In the genomic region with DNA sequence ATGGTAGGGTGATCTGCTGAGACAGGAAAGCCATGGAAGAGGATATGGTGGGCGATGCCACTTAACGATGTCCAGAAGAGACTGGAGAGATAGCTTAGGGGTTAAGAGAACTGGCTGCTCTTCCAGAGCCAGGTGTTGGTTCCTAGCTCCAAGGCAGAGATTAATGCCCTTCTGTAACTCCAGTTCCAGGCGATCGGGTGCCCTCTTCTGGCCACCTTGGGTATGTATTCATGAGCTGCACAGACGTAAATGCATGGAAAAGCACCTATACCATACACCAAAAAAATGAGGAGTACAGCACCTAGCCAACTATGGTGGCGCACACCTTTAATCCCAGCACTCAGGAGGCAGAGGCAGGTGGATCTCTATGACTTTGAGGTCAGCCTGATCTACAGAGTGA, we compare ENCODE assay signal across 14 mouse cellular contexts. TPM values are rescaled to one million over a fixed set of nuclear protein-coding genes. Genes with fewer than 3 reads are reported as not detected.
DNase-seq lines count a peak whose midpoint lies in the region; ATAC-seq and TF ChIP-seq lines count a peak whose summit lies in the region.
"Had no signal": no experiment of that assay in that cellular context is flagged by ENCODE, and none has a peak within 500 bp of the region (broad histone marks: within the 10 kb centered on the region; RNA-seq: fewer than 3 reads in every experiment).

No protein-coding gene starts in this region.

- WGBS in kidney, postnatal 0 days = 84% methylated on average over 6 of the region's 6 CpGs
- 87% methylated on average over 6 of the region's 6 CpGs for WGBS in bone marrow, adult 2 months

- no peaks in the 10 kb centered on the region for H3K4me1 ChIP-seq in kidney, postnatal 0 days (replicated peaks; ENCODE audit: insufficient read depth, low read length)
- H3K4me1 ChIP-seq in bone marrow, adult 2 months (ENCODE audit: control insufficient read depth, insufficient read depth, low read length) = peaks cover 11% of the 10 kb centered on the region; the same call in 1 of the 2 replicates

- H3K9me3 ChIP-seq in kidney, postnatal 0 days (replicated peaks; ENCODE audit: low read length) = no peaks in the 10 kb centered on the region
- H3K9me3 ChIP-seq: limb, embryonic 15.5 days had no signal

- H3K4me2 ChIP-seq in kidney, postnatal 0 days (ENCODE audit: low read length) = no peak overlapping the region
- H3K4me2 ChIP-seq: heart, embryonic 11.5 days; limb, embryonic 15.5 days had no signal

- H3K4me3 ChIP-seq in kidney, postnatal 0 days (replicated peaks; ENCODE audit: low read depth, low read length) = no peak overlapping the region
- no peak overlapping the region for H3K4me3 ChIP-seq in bone marrow, adult 2 months (replicated peaks; ENCODE audit: control insufficient read depth, low read depth, low read length)
- H3K4me3 ChIP-seq: limb, embryonic 15.5 days; myocyte had no signal

- no peak for TF ChIP-seq POLR2A in bone marrow, adult 2 months (IDR thresholded peaks at IDR 0.05; ENCODE audit: borderline replicate concordance, control insufficient read depth, low read depth, low read length)

- no peaks in the 10 kb centered on the region for H3K27me3 ChIP-seq in kidney, postnatal 0 days (ENCODE audit: insufficient read depth, low read length)
- H3K27me3 ChIP-seq: limb, embryonic 15.5 days had no signal

- intact Hi-C loops in left cerebral cortex, postnatal 14 days (cut with DNase I) = no loop called here

- no peak overlapping the region for H3K9ac ChIP-seq in kidney, postnatal 0 days (ENCODE audit: low read depth, low read length)
- H3K9ac ChIP-seq: limb, embryonic 15.5 days had no signal

- ATAC-seq in kidney, postnatal 0 days (replicated peaks; ENCODE audit: low FRiP score, low read depth) = no peak
- ATAC-seq in inflammation-experienced regulatory T-cells, adult 6 months = no peak

- no peak for DNase-seq in kidney, postnatal 0 days (ENCODE audit: low spot score)
- no peak for DNase-seq in kidney, postnatal 4 days
- DNase-seq in thymus, postnatal 0 days (ENCODE audit: low spot score) = peak; percentile 29
- no peak for DNase-seq in thymus, postnatal 10 days (ENCODE audit: low spot score in 2 of 2)
- peak; percentile 55 for DNase-seq in thymus, postnatal 4 days
- no peak for DNase-seq in left cerebral cortex, postnatal 14 days (ENCODE audit: low spot score in 2 of 2)
- DNase-seq: adrenal gland, adult 2 months; kidney, adult 9 months; retina, postnatal 1 day had no signal

- no peaks in the 10 kb centered on the region for H3K36me3 ChIP-seq in kidney, postnatal 0 days (ENCODE audit: insufficient read depth, low read length)
- H3K36me3 ChIP-seq: limb, embryonic 15.5 days had no signal

- peak; percentile 51; the same call in 1 of the 2 replicates for TF ChIP-seq CTCF in kidney, postnatal 0 days (IDR thresholded peaks at IDR 0.05; ENCODE audit: low read depth)
- peak; percentile 54 for TF ChIP-seq CTCF in bone marrow, adult 2 months (IDR thresholded peaks at IDR 0.05; ENCODE audit: control insufficient read depth, insufficient read depth, low read length)

- no peak overlapping the region for H3K27ac ChIP-seq in kidney, postnatal 0 days
- no peak overlapping the region for H3K27ac ChIP-seq in bone marrow, adult 2 months (ENCODE audit: control insufficient read depth, insufficient read depth, low read depth, low read length, poor library complexity)
- H3K27ac ChIP-seq: limb, embryonic 15.5 days had no signal

RNA-seq across cellular contexts. Expression of gene Furin, which starts 19.5 kb away (rescaled TPM):
- polyA plus RNA-seq in kidney, postnatal 0 days (2015; fragmentation: Nextera tagmentation; extraction: Ambion mirVana) = 20.8 and 22.9 TPM in 2 replicates
- polyA plus RNA-seq in thymus, postnatal 0 days (2015; fragmentation: Nextera tagmentation; extraction: Ambion mirVana) = 6.8 and 9.1 TPM in 2 replicates
- 22.2 and 31.0 TPM in 2 replicates for polyA plus RNA-seq in bone marrow, adult 2 months (2011; ENCODE audit: insufficient read depth, insufficient read length, low replicate concordance, missing spikeins)
- polyA plus RNA-seq in inflammation-experienced regulatory T-cells, adult 6 months (2017; shearing (Covaris generic)) = 10 to 100 TPM in 1 of 3 experiments, 1 to 10 TPM in 2; 8.4 to 19.1 (median 8.6) TPM
- 10 to 100 TPM; 38.8 to 46.2 TPM for total RNA-seq in left cerebral cortex, postnatal 14 days (2021)

RNA-seq across cellular contexts. Expression of gene Fes, which starts 37.0 kb away (rescaled TPM):
- 12.4 and 12.5 TPM in 2 replicates for polyA plus RNA-seq in kidney, postnatal 0 days (2015; fragmentation: Nextera tagmentation; extraction: Ambion mirVana)
- 7.3 and 7.8 TPM in 2 replicates for polyA plus RNA-seq in thymus, postnatal 0 days (2015; fragmentation: Nextera tagmentation; extraction: Ambion mirVana)
- 143 and 311 TPM in 2 replicates for polyA plus RNA-seq in bone marrow, adult 2 months (2011; ENCODE audit: insufficient read depth, insufficient read length, low replicate concordance, missing spikeins)
- polyA plus RNA-seq in inflammation-experienced regulatory T-cells, adult 6 months (2017; shearing (Covaris generic)) = 1 to 10 TPM in 2 of 3 experiments, under 1 TPM in 1; 0.54 to 5.8 (median 2.4) TPM
- 1 to 10 TPM; 5.6 to 6.7 TPM for total RNA-seq in left cerebral cortex, postnatal 14 days (2021)

RNA-seq across cellular contexts. Expression of gene Man2a2, which starts 53.5 kb away (rescaled TPM):
- 7.3 and 8.8 TPM in 2 replicates for polyA plus RNA-seq in kidney, postnatal 0 days (2015; fragmentation: Nextera tagmentation; extraction: Ambion mirVana)
- polyA plus RNA-seq in thymus, postnatal 0 days (2015; fragmentation: Nextera tagmentation; extraction: Ambion mirVana) = 7.1 and 10.3 TPM in 2 replicates
- 25.1 and 40.0 TPM in 2 replicates for polyA plus RNA-seq in bone marrow, adult 2 months (2011; ENCODE audit: insufficient read depth, insufficient read length, low replicate concordance, missing spikeins)
- 10 to 100 TPM; 11.1 to 30.9 (median 16.4) TPM for polyA plus RNA-seq in inflammation-experienced regulatory T-cells, adult 6 months (2017; shearing (Covaris generic))
- total RNA-seq in left cerebral cortex, postnatal 14 days (2021) = 100 to 1,000 TPM; 114 to 118 TPM

Comparison
In these comparisons a context has a peak if more than half of its experiments do, and no peak if none do; other contexts are left out.
1. DNase-seq: peak in thymus, postnatal 0 days (single experiment) and thymus, postnatal 4 days (single experiment); none in kidney, postnatal 0 days (single experiment), kidney, postnatal 4 days (0 of 2), thymus, postnatal 10 days (0 of 2) and left cerebral cortex, postnatal 14 days (0 of 2).
2. RNA of gene Fes, which starts 37.0 kb away (polyA plus RNA-seq): 143 to 311 TPM in bone marrow, adult 2 months; 12.4 to 12.5 TPM in kidney, postnatal 0 days, 7.3 to 7.8 TPM in thymus, postnatal 0 days and 0.54 to 5.8 TPM in inflammation-experienced regulatory T-cells, adult 6 months; every median in the first group is over 10 times any median in the second.